Mouse (Mus musculus) embryonic facial prominence, embryonic 11.5 days (tissue): ENCODE measurements at regions not wholly inside any gene's neighbourhood (a gene's known extent, or its start where the extent isn't known, plus 50 kb on each side); places are given as distances from the start of the nearest gene placed in this dataset.
A peak's percentile ranks its signal among the peaks of the same experiment; 100 is the strongest.

ENCODE experiments used
- ATAC-seq: fragments of 200-750 bp; cut with Nextera tagmentation; replicated peaks from 2 replicates; pipeline ENCODE4 v1.8.0; 2017; ENCODE audit warnings: low read depth; ENCODE audit not compliant: insufficient number of reproducible peaks, low FRiP score, low TSS enrichment
- DNase-seq: peaks from one replicate; pipeline ENCODE4 v3.0.0-alpha.2; 2015; ENCODE audit warnings: low spot score
- H3K27ac ChIP-seq: fragments of 300-500 bp; sonication (generic); replicated peaks from 2 replicates; pipeline ENCODE4 v1.5.1; 2014; ENCODE audit warnings: mild to moderate bottlenecking, low read depth, low read length, control low read depth
- H3K27me3 ChIP-seq: fragments of 300-500 bp; sonication (generic); 2 replicates; pipeline ENCODE4 v1.6.1; 2014; ENCODE audit warnings: mild to moderate bottlenecking, low read length, moderate library complexity, mixed read lengths; ENCODE audit not compliant: control insufficient read depth, insufficient read depth
- H3K36me3 ChIP-seq: fragments of 300-500 bp; sonication (generic); replicated peaks from 2 replicates; pipeline ENCODE4 v1.6.1; 2014; ENCODE audit warnings: low read depth, mild to moderate bottlenecking, low read length, moderate library complexity, mixed read lengths; ENCODE audit not compliant: control insufficient read depth, insufficient read depth
- H3K4me1 ChIP-seq: fragments of 300-500 bp; sonication (generic); 2 replicates; pipeline ENCODE4 v1.6.1; 2014; ENCODE audit warnings: low read length, mixed read lengths; ENCODE audit not compliant: control insufficient read depth, insufficient read depth
- H3K4me2 ChIP-seq: fragments of 300-500 bp; sonication (generic); 2 replicates; pipeline ENCODE4 v1.6.1; 2014; ENCODE audit warnings: low read depth, mild to moderate bottlenecking, control low read depth, low read length, moderate library complexity
- H3K4me3 ChIP-seq: fragments of 300-500 bp; sonication (generic); 2 replicates; pipeline ENCODE4 v1.5.1; 2014; ENCODE audit warnings: low read depth, low read length, control low read depth
- H3K9ac ChIP-seq: fragments of 300-500 bp; sonication (generic); replicated peaks from 2 replicates; pipeline ENCODE4 v1.6.1; 2014; ENCODE audit warnings: mild to moderate bottlenecking, control low read depth, low read length
- H3K9me3 ChIP-seq: fragments of 300-500 bp; sonication (generic); replicated peaks from 2 replicates; pipeline ENCODE4 v1.6.1; 2016; ENCODE audit warnings: mild to moderate bottlenecking, low read length, inconsistent platforms, mixed read lengths; ENCODE audit not compliant: control insufficient read depth
- WGBS: fragments of 180-500 bp; shearing (Covaris S2); extraction: QIAGEN DNeasy Blood & Tissue Kit; methylation state at CpG from one replicate; pipeline ENCODE4 v1.1.7; 2014; 5-methylcytosine and 5-hydroxymethylcytosine counted together

DNA sequence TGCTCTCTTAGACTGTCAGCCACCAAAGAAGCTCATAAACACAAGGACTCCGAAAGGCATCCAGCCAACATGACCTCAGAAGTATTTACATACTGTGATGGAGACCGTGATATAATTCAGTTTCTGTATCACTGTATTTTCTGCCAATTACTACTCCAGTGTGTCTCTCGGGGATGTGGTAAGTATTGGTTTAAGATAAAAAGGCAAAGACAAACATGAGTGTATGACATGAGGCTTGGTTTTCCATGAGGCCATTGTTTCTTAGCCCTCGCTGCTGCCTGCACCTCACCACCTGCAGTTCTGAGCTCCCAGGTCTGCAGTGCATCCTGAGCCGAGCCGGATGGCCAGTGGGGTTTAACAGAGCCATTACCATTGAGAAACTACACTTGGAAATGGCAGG lies 233.9 kb upstream of the Thbs1 start:
- H3K27ac ChIP-seq = no peak overlapping the region
- H3K9ac ChIP-seq = no peak overlapping the region
- H3K27me3 ChIP-seq = no peaks in the 10 kb centered on the region
- no peak overlapping the region for H3K4me3 ChIP-seq
- no peak for DNase-seq
- WGBS = 82% methylated on average over 6 of the region's 6 CpGs
- H3K4me1 ChIP-seq = no peaks in the 10 kb centered on the region
- no peaks in the 10 kb centered on the region for H3K9me3 ChIP-seq
- no peaks in the 10 kb centered on the region for H3K36me3 ChIP-seq
- H3K4me2 ChIP-seq = no peak overlapping the region
- no peak for ATAC-seq

DNA sequence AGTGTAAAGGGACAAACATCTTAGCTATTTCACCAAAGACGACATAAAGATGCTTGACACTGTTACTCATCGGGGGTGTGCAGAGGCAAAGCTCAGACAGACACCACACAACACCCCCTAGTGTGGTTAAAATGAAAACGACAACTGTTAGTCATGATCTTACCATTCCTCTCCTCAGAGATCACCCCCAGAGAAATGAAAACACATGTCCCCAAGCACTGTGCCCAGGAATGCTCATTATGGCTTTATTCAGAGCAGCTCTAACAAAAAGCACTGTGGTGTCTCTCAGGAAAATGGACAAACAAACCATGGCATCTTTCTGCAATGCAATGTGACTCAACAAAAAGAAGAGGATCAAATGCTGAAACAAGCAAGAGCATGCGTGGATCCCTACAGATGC lies 229.5 kb upstream of the Thbs1 start:
- Histone ChIP-seq H3K4me2 (no peak overlapping the region), H3K4me3 (no peak overlapping the region), H3K9ac (no peak overlapping the region), H3K27ac (no peak overlapping the region), H3K27me3 (no peaks in the 10 kb centered on the region), H3K9me3 (no peaks in the 10 kb centered on the region), H3K4me1 (no peaks in the 10 kb centered on the region), H3K36me3 (no peaks in the 10 kb centered on the region)
- ATAC-seq (no peak), DNase-seq (no peak)
- 67% methylated on average over 4 of the region's 4 CpGs for WGBS

DNA sequence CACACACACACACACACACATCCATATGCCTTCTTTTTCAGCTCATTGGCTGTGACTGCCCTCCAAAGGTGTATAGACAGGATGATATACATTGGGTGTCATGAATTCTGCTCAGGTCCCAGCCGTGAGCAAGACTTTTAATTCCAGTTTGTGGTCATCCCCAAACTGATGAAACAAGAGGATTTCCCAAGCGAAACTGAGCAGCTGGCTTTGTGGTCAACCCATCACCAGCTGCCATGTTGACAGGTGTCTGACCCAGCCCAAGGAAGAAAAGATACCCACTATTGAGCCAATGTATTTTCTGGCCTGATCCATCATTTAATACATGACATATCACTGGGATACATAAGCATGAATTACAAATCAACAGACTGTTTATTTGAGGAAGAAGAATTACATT lies 228.8 kb upstream of the Thbs1 start:
- Histone ChIP-seq H3K9me3 (no peaks in the 10 kb centered on the region), H3K36me3 (no peaks in the 10 kb centered on the region), H3K9ac (no peak overlapping the region), H3K4me2 (no peak overlapping the region), H3K27ac (no peak overlapping the region), H3K27me3 (no peaks in the 10 kb centered on the region), H3K4me1 (no peaks in the 10 kb centered on the region), H3K4me3 (no peak overlapping the region)
- DNase-seq (no peak), ATAC-seq (no peak)
- 93% methylated on average over 2 of the region's 2 CpGs for WGBS

GRCm38 (mm10) chr2:117886516-117886915 lies 225.2 kb upstream of the Thbs1 start:
- ATAC-seq (no peak), DNase-seq (peak; percentile 56)
- Histone ChIP-seq H3K27ac (no peak overlapping the region), H3K9me3 (no peaks in the 10 kb centered on the region), H3K4me3 (no peak overlapping the region), H3K9ac (no peak overlapping the region), H3K36me3 (no peaks in the 10 kb centered on the region), H3K27me3 (no peaks in the 10 kb centered on the region), H3K4me1 (no peaks in the 10 kb centered on the region), H3K4me2 (no peak overlapping the region)
- 47% methylated on average over 3 of the region's 3 CpGs for WGBS

DNA sequence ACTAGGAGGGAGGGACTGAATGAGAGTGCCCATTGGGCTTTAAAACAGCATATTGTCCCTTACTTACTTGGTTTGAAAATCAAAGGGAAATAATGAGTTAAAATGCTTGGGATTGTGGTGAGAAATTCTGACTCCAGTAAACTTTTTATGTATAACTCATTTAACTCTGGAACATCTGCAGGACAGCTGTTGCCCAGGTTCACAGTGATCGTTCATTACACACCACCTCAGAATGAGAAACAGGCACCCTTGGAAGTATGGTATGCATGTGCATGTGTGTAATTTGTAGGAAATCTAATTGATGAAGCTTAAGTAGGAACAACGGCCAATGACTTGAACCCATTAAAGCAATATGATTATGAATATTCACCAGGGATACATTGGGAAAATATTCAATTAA lies 210.4 kb upstream of the Thbs1 start:
- ATAC-seq = no peak
- peak; percentile 43 for DNase-seq
- no peaks in the 10 kb centered on the region for H3K27me3 ChIP-seq
- H3K4me3 ChIP-seq = no peak overlapping the region
- H3K4me2 ChIP-seq = no peak overlapping the region
- no peak overlapping the region for H3K9ac ChIP-seq
- H3K27ac ChIP-seq = no peak overlapping the region
- H3K9me3 ChIP-seq = no peaks in the 10 kb centered on the region
- 48% methylated on average over 2 of the region's 2 CpGs for WGBS
- H3K4me1 ChIP-seq = no peaks in the 10 kb centered on the region
- H3K36me3 ChIP-seq = no peaks in the 10 kb centered on the region

GRCm38 (mm10) chr2:117902837-117903236 lies 208.8 kb upstream of the Thbs1 start:
- H3K4me2 ChIP-seq = no peak overlapping the region
- no peaks in the 10 kb centered on the region for H3K27me3 ChIP-seq
- ATAC-seq (no peak), DNase-seq (no peak)
- H3K9me3 ChIP-seq = no peaks in the 10 kb centered on the region
- H3K4me1 ChIP-seq = no peaks in the 10 kb centered on the region
- no peak overlapping the region for H3K4me3 ChIP-seq
- no peaks in the 10 kb centered on the region for H3K36me3 ChIP-seq
- WGBS = 83% methylated on average over 5 of the region's 5 CpGs
- H3K27ac ChIP-seq = no peak overlapping the region
- H3K9ac ChIP-seq = no peak overlapping the region

- Histone ChIP-seq H3K4me2 (no peak overlapping the region), H3K36me3 (no peaks in the 10 kb centered on the region), H3K9me3 (no peaks in the 10 kb centered on the region), H3K27me3 (no peaks in the 10 kb centered on the region), H3K4me1 (no peaks in the 10 kb centered on the region), H3K9ac (no peak overlapping the region), H3K27ac (no peak overlapping the region), H3K4me3 (no peak overlapping the region)
- 85% methylated on average over 2 of the region's 2 CpGs for WGBS
- ATAC-seq (no peak), DNase-seq (no peak)
Observed at GRCm38 (mm10) chr2:117903705-117904104, 208.0 kb upstream of the Thbs1 start.

GRCm38 (mm10) chr2:117906509-117906908 lies 205.2 kb upstream of the Thbs1 start:
- ATAC-seq (no peak), DNase-seq (no peak)
- H3K4me3 ChIP-seq = no peak overlapping the region
- no peaks in the 10 kb centered on the region for H3K9me3 ChIP-seq
- H3K27ac ChIP-seq = no peak overlapping the region
- 93% methylated on average over 2 of the region's 2 CpGs for WGBS
- H3K36me3 ChIP-seq = no peaks in the 10 kb centered on the region
- H3K4me2 ChIP-seq = no peak overlapping the region
- H3K9ac ChIP-seq = no peak overlapping the region
- no peaks in the 10 kb centered on the region for H3K4me1 ChIP-seq
- no peaks in the 10 kb centered on the region for H3K27me3 ChIP-seq

- no peaks in the 10 kb centered on the region for H3K36me3 ChIP-seq
- H3K4me1 ChIP-seq = no peaks in the 10 kb centered on the region
- H3K9ac ChIP-seq = no peak overlapping the region
- ATAC-seq (no peak), DNase-seq (no peak)
- no peaks in the 10 kb centered on the region for H3K9me3 ChIP-seq
- no peaks in the 10 kb centered on the region for H3K27me3 ChIP-seq
- H3K27ac ChIP-seq = no peak overlapping the region
- no peak overlapping the region for H3K4me2 ChIP-seq
- WGBS = 74% methylated on average over 1 of the region's 1 CpGs
- H3K4me3 ChIP-seq = no peak overlapping the region
Observed at GRCm38 (mm10) chr2:117910781-117911180, 200.9 kb upstream of the Thbs1 start.
